Mouse (Mus musculus) limb, embryonic 15.5 days (tissue): ENCODE results near the gene Spata2l. TPM values are rescaled to one million over a fixed set of nuclear protein-coding genes. Genes with fewer than 3 reads are reported as not detected.
"Not testable (repeated sequence)": the region's sequence is repeated elsewhere in the genome, so short reads cannot be mapped to it uniquely, and the experiment has no call there.

Experiments
- ATAC-seq: fragments of 200-750 bp; cut with Nextera tagmentation; 2 replicates; pipeline ENCODE4 v1.8.0; 2017; ENCODE audit warnings: low read depth, moderate TSS enrichment; ENCODE audit not compliant: insufficient number of reproducible peaks, low FRiP score, low TSS enrichment
- H3K27ac ChIP-seq: fragments of 300-500 bp; sonication (generic); 2 replicates; pipeline ENCODE4 v1.5.1; 2015; ENCODE audit warnings: moderate library complexity, mild to moderate bottlenecking, inconsistent platforms
- H3K27me3 ChIP-seq: fragments of 300-500 bp; sonication (generic); 2 replicates; pipeline ENCODE4 v1.6.1; 2015; ENCODE audit warnings: inconsistent platforms
- H3K36me3 ChIP-seq: fragments of 300-500 bp; sonication (generic); 2 replicates; pipeline ENCODE4 v1.6.1; 2015; ENCODE audit warnings: inconsistent platforms
- H3K4me1 ChIP-seq: fragments of 300-500 bp; sonication (generic); 2 replicates; pipeline ENCODE4 v1.6.1; 2015; ENCODE audit warnings: inconsistent platforms
- H3K4me2 ChIP-seq: fragments of 300-500 bp; sonication (generic); 2 replicates; pipeline ENCODE4 v1.6.1; 2015; ENCODE audit warnings: mild to moderate bottlenecking, inconsistent platforms
- H3K4me3 ChIP-seq: fragments of 300-500 bp; sonication (generic); 2 replicates; pipeline ENCODE4 v1.5.1; 2015; ENCODE audit warnings: mild to moderate bottlenecking, inconsistent platforms
- H3K9ac ChIP-seq: fragments of 300-500 bp; sonication (generic); 2 replicates; pipeline ENCODE4 v1.6.1; 2015; ENCODE audit warnings: inconsistent platforms
- H3K9me3 ChIP-seq: fragments of 300-500 bp; sonication (generic); 2 replicates; pipeline ENCODE4 v1.6.1; 2016; ENCODE audit warnings: inconsistent platforms
- WGBS: fragments of 180-500 bp; shearing (Covaris S2); methylation state at CpG from one replicate; pipeline ENCODE4 v1.1.7; 2015; 5-methylcytosine and 5-hydroxymethylcytosine counted together
- polyA plus RNA-seq: library from polyadenylated mRNA; unstranded; fragments of >200 nt; fragmentation: Nextera tagmentation; extraction: Ambion mirVana; gene quantifications from 2 replicates; pipeline ENCODE4 v1.2.1, GENCODE M21; 2015

Gene Spata2l
- polyA plus RNA-seq, 1 experiment from 2014 or later, result 5.6 TPM

DNA sequence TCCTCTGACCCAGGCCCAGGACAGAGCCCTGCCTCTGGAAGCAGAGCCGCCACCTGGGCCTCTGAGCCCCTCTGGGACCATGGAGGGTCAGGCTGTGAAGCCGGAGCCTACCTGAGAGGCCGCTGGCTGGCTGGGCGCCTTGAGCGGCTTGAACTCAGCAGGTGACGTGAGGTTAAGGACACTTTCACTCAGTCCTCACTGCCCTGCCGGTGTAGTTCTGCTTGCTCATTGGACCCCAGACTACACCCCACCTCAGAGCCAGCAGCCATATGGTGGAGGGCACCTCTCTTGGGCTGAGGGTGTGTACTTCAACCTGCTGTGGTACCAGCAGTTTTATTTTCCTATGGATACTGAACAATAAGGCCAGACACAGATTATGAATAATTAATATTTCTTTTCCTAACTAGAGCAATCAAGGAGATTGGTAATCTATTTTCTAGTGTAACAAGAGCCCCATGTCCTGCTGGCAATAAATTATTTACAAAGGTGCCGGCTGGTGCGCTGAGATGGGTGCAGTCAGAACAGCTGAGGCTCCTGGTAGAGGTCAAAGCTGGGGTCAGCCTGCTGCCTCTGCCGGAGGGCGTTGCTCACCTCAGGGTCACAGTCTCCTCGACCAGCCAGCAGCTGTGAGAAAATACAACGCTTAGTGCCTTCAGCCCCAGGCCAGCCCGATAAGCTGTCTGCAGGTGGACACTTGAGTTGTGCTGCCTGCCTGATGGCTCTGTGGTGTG, 32.1 kb upstream of the Spata2l start:
- Histone ChIP-seq H3K4me3 (no peak overlapping the region), H3K9ac (no peak overlapping the region)

DNA sequence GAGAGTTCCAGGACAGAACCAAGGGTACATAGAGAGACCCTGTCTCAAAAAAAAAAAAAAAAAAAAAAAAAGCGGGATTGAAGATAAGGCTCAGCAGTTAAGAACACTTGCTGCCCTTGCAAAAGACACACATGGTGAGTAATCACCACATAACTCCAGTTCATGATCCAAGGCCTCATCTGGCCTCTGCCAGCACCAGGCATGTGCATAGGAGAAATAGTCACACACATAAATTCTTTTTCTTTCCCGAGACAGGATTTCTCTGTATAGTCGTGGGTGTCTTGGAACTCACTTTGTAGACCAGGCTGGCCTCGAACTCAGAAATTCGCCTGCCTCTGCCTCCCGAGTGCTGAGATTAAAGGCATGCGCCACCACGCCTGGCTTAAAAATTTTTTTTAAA, 21.6 kb upstream of the Spata2l start:
- ATAC-seq, H3K4me3 ChIP-seq, H3K4me2 ChIP-seq, H3K9ac ChIP-seq, H3K9me3 ChIP-seq, H3K27ac ChIP-seq, H3K27me3 ChIP-seq: not testable (repeated sequence)
- H3K36me3 ChIP-seq, result peaks cover 61% of the 10 kb centered on the region
- WGBS, result 88% methylated on average over 8 of the region's 8 CpGs
- H3K4me1 ChIP-seq, result peaks cover 28% of the 10 kb centered on the region

More for the DNA sequence above, 32.1 kb upstream of the Spata2l start:
- H3K36me3 ChIP-seq, result peaks cover 70% of the 10 kb centered on the region
- H3K9me3 ChIP-seq, result no peaks in the 10 kb centered on the region
- 80% methylated on average over 14 of the region's 14 CpGs for WGBS
- no peak overlapping the region for H3K27ac ChIP-seq
- no peak overlapping the region for H3K4me2 ChIP-seq
- H3K4me1 ChIP-seq, result no peaks in the 10 kb centered on the region
- H3K27me3 ChIP-seq, result no peaks in the 10 kb centered on the region
- no peak for ATAC-seq

DNA sequence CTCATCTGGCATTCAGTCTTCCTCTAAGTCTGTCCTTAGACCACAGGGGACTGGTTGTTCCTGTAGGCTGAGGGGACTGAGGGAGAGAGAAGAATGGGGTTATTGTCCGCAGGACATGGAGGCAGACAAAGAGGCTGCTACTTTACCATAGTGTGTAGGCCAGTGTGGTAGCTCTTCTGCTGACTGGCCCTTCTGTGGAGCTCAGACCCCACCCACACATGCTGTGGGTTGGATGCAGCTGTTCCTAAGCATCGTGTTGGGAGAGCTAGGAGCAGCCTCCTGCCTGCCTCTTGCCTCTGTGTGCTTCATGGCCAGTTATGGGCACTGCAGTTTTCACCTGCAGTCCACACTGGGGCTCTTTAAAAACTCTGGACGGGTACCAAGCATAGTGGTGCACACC, 21.1 kb upstream of the Spata2l start:
- WGBS, result 77% methylated on average over 3 of the region's 3 CpGs
- no peak overlapping the region for H3K4me2 ChIP-seq
- H3K9ac ChIP-seq, result no peak overlapping the region
- H3K27ac ChIP-seq, result no peak overlapping the region
- H3K4me1 ChIP-seq, result peaks cover 31% of the 10 kb centered on the region
- H3K9me3 ChIP-seq, result no peaks in the 10 kb centered on the region
- H3K27me3 ChIP-seq, result no peaks in the 10 kb centered on the region
- H3K4me3 ChIP-seq, result no peak overlapping the region
- no peak for ATAC-seq
- H3K36me3 ChIP-seq, result peaks cover 61% of the 10 kb centered on the region

DNA sequence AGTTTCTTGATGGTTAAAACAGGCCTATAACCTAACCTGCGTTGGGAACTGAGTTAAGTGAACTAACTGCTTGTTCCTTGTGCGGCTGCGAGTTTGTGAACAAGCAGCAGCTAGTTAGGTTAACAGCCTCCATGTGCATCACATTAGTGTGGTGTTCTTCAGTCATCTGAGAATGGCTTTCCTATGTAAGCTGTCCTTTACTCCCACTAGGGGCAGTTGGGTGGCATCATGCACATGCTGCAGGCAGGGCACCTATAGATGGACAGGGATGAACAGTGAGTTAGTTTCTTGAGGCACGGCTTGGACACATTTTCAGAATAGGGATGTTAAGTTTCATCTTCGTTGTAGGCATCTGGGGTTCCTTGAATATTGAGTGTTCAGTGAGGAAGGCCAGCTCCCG, 19.1 kb upstream of the Spata2l start:
- 57% methylated on average over 6 of the region's 6 CpGs for WGBS
- Histone ChIP-seq H3K36me3 (peaks cover 67% of the 10 kb centered on the region), H3K27me3 (no peaks in the 10 kb centered on the region), H3K4me2 (peak overlapping the region; percentile 92), H3K9me3 (no peaks in the 10 kb centered on the region), H3K4me3 (peak overlapping the region; percentile 94), H3K4me1 (peaks cover 35% of the 10 kb centered on the region), H3K9ac (peak overlapping the region; percentile 98; the same call in 1 of the 2 replicates), H3K27ac (no peak overlapping the region)
- no peak for ATAC-seq

DNA sequence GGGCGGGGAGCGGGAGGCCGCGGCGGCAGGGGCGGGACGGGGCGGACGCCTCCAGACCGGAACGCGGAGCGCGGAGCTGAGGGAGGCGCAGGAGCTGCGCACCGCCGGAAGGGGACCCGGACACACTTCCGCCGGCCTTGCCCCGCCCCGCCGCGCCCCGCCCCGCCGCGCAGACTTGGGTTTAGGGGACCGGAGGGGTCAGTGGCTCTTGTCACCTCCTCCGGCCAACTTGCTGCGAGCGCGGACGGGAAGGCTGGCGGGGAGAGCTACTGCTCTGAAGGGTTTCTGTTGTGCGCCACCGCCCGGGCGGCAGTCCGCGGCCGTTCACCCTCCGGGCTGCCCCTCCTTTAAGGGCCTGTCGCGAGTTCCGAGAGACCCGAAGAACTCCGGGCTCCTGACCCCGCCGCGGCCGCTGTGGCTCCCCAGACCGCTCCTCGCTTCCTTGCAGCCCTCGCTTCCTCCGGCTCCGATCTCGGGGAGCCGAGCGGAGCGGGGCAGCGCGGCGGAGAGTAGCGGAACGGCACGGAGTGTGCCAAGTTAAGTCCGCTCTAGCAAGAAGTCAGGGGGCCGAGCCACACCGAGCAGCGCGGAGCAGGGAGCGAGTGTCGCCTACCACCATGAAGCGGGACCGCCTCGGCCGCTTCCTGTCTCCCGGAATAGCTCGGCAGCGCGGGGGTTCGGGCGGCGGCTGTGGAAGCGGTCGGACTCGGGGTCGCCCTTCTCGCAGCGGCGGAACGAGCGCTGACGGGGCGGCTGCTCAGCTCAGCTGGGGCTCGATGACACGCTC, 18.3 kb upstream of the Spata2l start, which contains the start of the genes Zfp276 and Vps9d1:
Gene Zfp276 (plus strand): TSS at position 97 of the 787 bp plus-strand sequence.
Gene Vps9d1 (minus strand): TSS at position 250 of the 787 bp plus-strand sequence.
- Histone ChIP-seq H3K27ac (peak within 1 kb of the TSS; percentile 90), H3K9me3 (no peaks in the 10 kb centered on the region), H3K4me1 (peaks cover 35% of the 10 kb centered on the region), H3K27me3 (no peaks in the 10 kb centered on the region), H3K36me3 (peaks cover 64% of the 10 kb centered on the region), H3K9ac (peak within 1 kb of the TSS; percentile 98), H3K4me3 (peak within 1 kb of the TSS; percentile 94), H3K4me2 (peak within 1 kb of the TSS; percentile 92)
- peak; percentile 91 for ATAC-seq
- under 1% methylated on average over 75 of the region's 99 CpGs for WGBS

DNA sequence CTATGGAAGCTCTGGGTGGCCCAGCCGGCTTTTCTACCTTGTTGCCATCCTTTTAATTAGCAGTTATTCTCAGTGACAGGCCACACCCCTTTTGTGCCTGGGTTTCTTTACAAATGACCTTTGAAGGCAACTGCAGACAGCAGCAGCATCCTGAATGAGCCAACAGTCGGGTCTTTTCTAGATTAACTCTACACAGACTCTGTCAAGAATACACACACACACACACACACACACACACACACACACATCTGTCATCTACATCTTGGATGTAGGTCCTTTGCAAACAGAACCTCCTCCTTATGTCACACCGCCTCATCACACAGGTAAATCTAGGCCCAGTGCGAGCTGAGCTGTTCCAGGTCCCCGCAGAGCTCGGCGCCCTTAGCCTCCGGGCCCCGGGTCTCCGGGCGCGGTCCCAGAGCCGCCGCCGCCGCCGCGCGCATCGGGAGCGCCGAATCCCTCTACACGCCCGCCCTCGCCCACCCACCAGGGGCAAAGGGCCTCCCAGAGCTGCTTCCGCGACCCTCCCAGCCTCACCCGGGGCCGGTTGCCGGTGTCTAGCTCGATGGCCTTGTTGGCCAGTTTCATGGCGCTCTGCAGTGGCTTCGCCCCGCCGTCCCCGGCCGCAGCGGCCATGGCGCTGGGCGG, 17.5 kb upstream of the Spata2l start:
- H3K27ac ChIP-seq, result peak overlapping the region; percentile 90
- H3K4me3 ChIP-seq, result peak overlapping the region; percentile 94
- no peaks in the 10 kb centered on the region for H3K27me3 ChIP-seq
- peak; percentile 28; the same call in 1 of the 2 replicates for ATAC-seq
- H3K9ac ChIP-seq, result peak overlapping the region; percentile 98
- H3K36me3 ChIP-seq, result peaks cover 64% of the 10 kb centered on the region
- no peaks in the 10 kb centered on the region for H3K9me3 ChIP-seq
- under 1% methylated on average over 40 of the region's 40 CpGs for WGBS
- peak overlapping the region; percentile 92 for H3K4me2 ChIP-seq
- peaks cover 35% of the 10 kb centered on the region for H3K4me1 ChIP-seq

DNA sequence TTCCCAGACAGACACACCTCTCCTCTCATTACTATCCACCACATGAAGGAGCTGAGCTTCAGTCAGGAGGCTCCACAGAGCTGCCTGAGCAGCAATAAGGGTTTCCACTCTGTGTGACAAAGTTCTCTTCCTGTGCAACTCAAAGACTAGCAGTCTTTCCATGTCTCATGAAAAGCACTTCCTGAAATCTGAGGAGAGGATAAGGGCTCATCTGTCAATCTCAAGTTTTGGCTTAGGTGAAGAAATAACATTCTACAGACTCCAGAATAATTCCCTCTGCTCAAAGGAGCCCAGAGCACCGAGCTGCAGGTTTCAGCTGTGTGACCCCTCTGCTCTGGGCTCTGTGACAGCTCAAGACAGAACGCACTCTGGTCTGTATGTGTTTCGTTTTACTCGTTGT, 16.9 kb upstream of the Spata2l start:
- 41% methylated on average over 4 of the region's 4 CpGs for WGBS
- Histone ChIP-seq H3K4me2 (peak overlapping the region; percentile 92), H3K36me3 (peaks cover 64% of the 10 kb centered on the region), H3K4me3 (peak overlapping the region; percentile 94), H3K9ac (peak overlapping the region; percentile 98; the same call in 1 of the 2 replicates), H3K27ac (peak overlapping the region; percentile 90), H3K4me1 (peaks cover 35% of the 10 kb centered on the region), H3K9me3 (no peaks in the 10 kb centered on the region), H3K27me3 (no peaks in the 10 kb centered on the region)
- ATAC-seq, result no peak

DNA sequence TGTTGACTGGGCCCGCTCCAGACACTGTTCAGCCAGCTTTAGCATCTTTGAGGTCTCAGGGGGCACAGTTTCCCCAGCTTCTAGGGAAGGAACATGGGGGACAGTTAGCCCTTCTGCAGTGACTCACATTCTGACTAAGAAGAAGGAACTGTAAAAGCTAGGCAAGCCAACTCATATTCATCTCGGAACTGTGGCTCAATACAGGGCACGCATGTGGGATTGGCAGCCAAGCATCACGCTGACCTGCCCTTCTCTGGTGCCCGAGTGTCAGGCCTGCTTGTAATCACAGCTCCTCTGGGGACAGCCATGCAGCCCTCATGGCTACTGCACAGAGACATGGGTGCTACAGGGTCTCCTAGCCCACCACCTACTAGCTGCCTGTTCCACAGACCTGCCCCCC, 14.9 kb upstream of the Spata2l start:
- H3K9ac ChIP-seq, result no peak overlapping the region

DNA sequence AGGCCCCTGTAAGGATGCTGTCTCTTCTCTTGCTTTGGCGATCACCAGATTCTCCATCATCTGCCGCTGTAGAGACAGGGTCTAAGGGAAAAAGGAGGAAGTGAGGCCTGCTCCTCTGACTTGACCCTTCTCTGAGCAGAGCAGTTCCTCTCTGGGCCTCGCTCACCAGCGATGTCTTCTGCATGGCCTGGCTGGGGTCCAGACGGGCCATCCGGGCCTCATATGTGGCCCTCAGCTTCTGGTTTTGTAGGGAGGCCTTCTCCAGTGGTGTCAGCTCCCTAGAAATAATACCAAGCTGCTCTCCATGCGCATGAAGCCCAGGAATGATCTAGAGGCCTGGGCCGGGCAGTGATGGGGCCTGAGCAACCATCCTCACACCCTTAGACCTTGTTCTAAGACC, 12.6 kb upstream of the Spata2l start:
- WGBS, result 88% methylated on average over 8 of the region's 8 CpGs
- H3K4me3 ChIP-seq, result no peak overlapping the region
- H3K27me3 ChIP-seq, result no peaks in the 10 kb centered on the region
- H3K27ac ChIP-seq, result no peak overlapping the region
- H3K4me2 ChIP-seq, result no peak overlapping the region
- H3K9ac ChIP-seq, result no peak overlapping the region
- no peak for ATAC-seq
- H3K36me3 ChIP-seq, result peaks cover 85% of the 10 kb centered on the region
- H3K4me1 ChIP-seq, result peaks cover 15% of the 10 kb centered on the region
- H3K9me3 ChIP-seq, result no peaks in the 10 kb centered on the region

More for the DNA sequence above, 14.9 kb upstream of the Spata2l start:
- Histone ChIP-seq H3K4me1 (peaks cover 29% of the 10 kb centered on the region), H3K27me3 (no peaks in the 10 kb centered on the region), H3K4me2 (no peak overlapping the region), H3K9me3 (no peaks in the 10 kb centered on the region), H3K27ac (no peak overlapping the region), H3K36me3 (peaks cover 64% of the 10 kb centered on the region), H3K4me3 (no peak overlapping the region)
- no peak for ATAC-seq
- 96% methylated on average over 5 of the region's 5 CpGs for WGBS

DNA sequence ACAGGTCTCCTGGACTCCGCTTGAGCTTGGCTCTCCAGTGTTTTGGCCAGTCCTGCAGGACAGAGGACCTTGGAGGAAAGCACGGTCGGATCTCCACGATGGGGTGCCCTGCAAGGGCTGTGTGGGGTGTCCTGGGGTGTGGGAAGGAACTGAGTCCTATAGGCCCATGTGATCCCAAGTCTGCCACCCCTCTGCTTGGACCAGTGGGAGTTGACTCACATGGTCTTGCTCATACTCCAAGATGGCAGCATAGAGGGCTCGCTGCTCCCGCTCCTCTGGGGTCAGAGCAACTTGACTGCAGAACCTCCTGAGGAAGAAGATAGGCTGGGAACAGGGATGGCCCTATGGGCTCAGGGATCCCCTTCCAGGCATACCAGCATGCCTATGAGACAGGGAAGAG, 11.7 kb upstream of the Spata2l start:
- no peak overlapping the region for H3K27ac ChIP-seq
- H3K9me3 ChIP-seq, result no peaks in the 10 kb centered on the region
- no peak overlapping the region for H3K4me3 ChIP-seq
- ATAC-seq, result no peak
- H3K9ac ChIP-seq, result no peak overlapping the region
- H3K4me2 ChIP-seq, result no peak overlapping the region
- peaks cover 93% of the 10 kb centered on the region for H3K36me3 ChIP-seq
- no peaks in the 10 kb centered on the region for H3K27me3 ChIP-seq
- peaks cover 8% of the 10 kb centered on the region for H3K4me1 ChIP-seq
- 98% methylated on average over 6 of the region's 6 CpGs for WGBS

DNA sequence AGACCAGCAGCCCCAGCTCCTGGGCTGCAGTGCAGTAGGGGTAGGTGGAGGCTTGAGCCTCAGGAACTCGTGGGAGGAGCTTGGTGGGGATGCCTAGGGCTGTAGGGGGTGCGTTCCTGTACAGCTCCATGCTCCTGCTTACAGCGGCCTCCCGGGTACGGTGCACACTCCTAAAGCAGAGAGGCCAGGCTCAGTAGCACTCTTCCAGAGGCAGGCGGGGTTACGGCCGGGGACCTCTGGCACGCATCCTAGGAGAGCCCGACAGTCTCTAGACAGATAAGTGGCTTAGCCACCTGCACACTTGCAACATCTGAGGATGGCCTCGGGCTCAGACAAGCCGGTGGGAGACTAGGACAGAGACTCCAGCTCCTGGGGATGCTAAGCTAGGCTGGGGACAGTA, 9.5 kb upstream of the Spata2l start:
- Histone ChIP-seq H3K27ac (no peak overlapping the region), H3K4me1 (no peaks in the 10 kb centered on the region), H3K4me2 (no peak overlapping the region), H3K9me3 (no peaks in the 10 kb centered on the region), H3K9ac (no peak overlapping the region), H3K4me3 (no peak overlapping the region), H3K36me3 (peaks cover 89% of the 10 kb centered on the region), H3K27me3 (no peaks in the 10 kb centered on the region)
- ATAC-seq, result no peak
- WGBS, result 89% methylated on average over 12 of the region's 12 CpGs
